Mouse (Mus musculus): ENCODE results near the gene Dad1.

Dad1 gene

GRCm38 (mm10) chr14:54253741-54254291 is at the start of gene Dad1, which contains the start of gene Abhd4:
TSS of gene Dad1 (minus strand) at chr14:54254104.
TSS of gene Abhd4 (plus strand) at chr14:54254188.
- peak; percentile 97 to 99 for DNase-seq

- DNase-seq: no peak
Measured at GRCm38 (mm10) chr14:54300676-54301075, 46.8 kb upstream of the Dad1 start.

- no peak for DNase-seq
Measured at GRCm38 (mm10) chr14:54300136-54300535, 46.2 kb upstream of the Dad1 start.

- DNase-seq: no peak
Measured at GRCm38 (mm10) chr14:54284839-54285238, 30.9 kb upstream of the Dad1 start, which contains the start of gene Olfr49. TSS of gene Olfr49 (minus strand) at chr14:54284939.

GRCm38 (mm10) chr14:54276446-54276845 is 22.5 kb upstream of the Dad1 start:
- DNase-seq: no peak

GRCm38 (mm10) chr14:54272696-54273095 is 18.8 kb upstream of the Dad1 start:
- DNase-seq: no peak

GRCm38 (mm10) chr14:54271976-54272606 is 18.2 kb upstream of the Dad1 start:
- no peak for DNase-seq

- DNase-seq: no peak
Measured at GRCm38 (mm10) chr14:54270413-54270812, 16.5 kb upstream of the Dad1 start.

- no peak for DNase-seq
Measured at GRCm38 (mm10) chr14:54269566-54269965, 15.7 kb upstream of the Dad1 start.

GRCm38 (mm10) chr14:54267966-54268365 is 14.1 kb upstream of the Dad1 start:
- no peak for DNase-seq

GRCm38 (mm10) chr14:54265951-54266350 is 12.0 kb upstream of the Dad1 start:
- no peak for DNase-seq

- DNase-seq: no peak
Measured at GRCm38 (mm10) chr14:54265093-54265492, 11.2 kb upstream of the Dad1 start.

- DNase-seq: no peak
Measured at GRCm38 (mm10) chr14:54264231-54264630, 10.3 kb upstream of the Dad1 start.

GRCm38 (mm10) chr14:54263099-54263498 is 9.2 kb upstream of the Dad1 start:
- DNase-seq: no peak

- no peak for DNase-seq
Measured at GRCm38 (mm10) chr14:54262622-54263021, 8.7 kb upstream of the Dad1 start.

GRCm38 (mm10) chr14:54261386-54261785 is 7.5 kb upstream of the Dad1 start:
- no peak for DNase-seq

- no peak for DNase-seq
Measured at GRCm38 (mm10) chr14:54260196-54260595, 6.3 kb upstream of the Dad1 start.

GRCm38 (mm10) chr14:54259722-54260085 is 5.8 kb upstream of the Dad1 start:
- no peak for DNase-seq

GRCm38 (mm10) chr14:54259003-54259721 is 5.3 kb upstream of the Dad1 start:
- peak; percentile 95 to 97 for DNase-seq

- DNase-seq: no peak
Measured at GRCm38 (mm10) chr14:54258131-54258670, 4.3 kb upstream of the Dad1 start.

GRCm38 (mm10) chr14:54254670-54255202 is 832 bp upstream of the Dad1 start:
- DNase-seq: no peak

- DNase-seq: no peak
Measured at GRCm38 (mm10) chr14:54250122-54250521, 3.8 kb downstream of the Dad1 start.

GRCm38 (mm10) chr14:54249326-54249725 is 4.6 kb downstream of the Dad1 start:
- DNase-seq: peak in 1 of 2 experiments; percentile 67

GRCm38 (mm10) chr14:54246232-54246631 is 7.7 kb downstream of the Dad1 start:
- DNase-seq: no peak

All from lung, adult 18-20 months (tissue).